Mouse (Mus musculus) stomach, embryonic 15.5 days (tissue): ENCODE results near the gene 2810408A11Rik. TPM values are rescaled to one million over a fixed set of nuclear protein-coding genes. Genes with fewer than 3 reads are reported as not detected.
A peak's percentile ranks its signal among the peaks of the same experiment; 100 is the strongest.
"Not testable (repeated sequence)": the region's sequence is repeated elsewhere in the genome, so short reads cannot be mapped to it uniquely, and the experiment has no call there.

Source experiments
- ATAC-seq: fragments of 200-750 bp; cut with Nextera tagmentation; 2 replicates; pipeline ENCODE4 v1.8.0; 2017; ENCODE audit warnings: low read depth, moderate number of reproducible peaks, moderate TSS enrichment; ENCODE audit not compliant: insufficient read depth, low FRiP score
- H3K27ac ChIP-seq: fragments of 300-500 bp; sonication (generic); 2 replicates; pipeline ENCODE4 v1.5.1; 2015; ENCODE audit warnings: mild to moderate bottlenecking, inconsistent platforms
- H3K27me3 ChIP-seq: fragments of 300-500 bp; sonication (generic); replicated peaks from 2 replicates; pipeline ENCODE4 v1.6.1; 2015; ENCODE audit warnings: inconsistent platforms
- H3K36me3 ChIP-seq: fragments of 300-500 bp; sonication (generic); 2 replicates; pipeline ENCODE4 v1.6.1; 2015; ENCODE audit warnings: inconsistent platforms
- H3K4me1 ChIP-seq: fragments of 300-500 bp; sonication (generic); 2 replicates; pipeline ENCODE4 v1.6.1; 2015; ENCODE audit warnings: inconsistent platforms
- H3K4me2 ChIP-seq: fragments of 300-500 bp; sonication (generic); 2 replicates; pipeline ENCODE4 v1.6.1; 2015; ENCODE audit warnings: mild to moderate bottlenecking, inconsistent platforms
- H3K4me3 ChIP-seq: fragments of 300-500 bp; sonication (generic); replicated peaks from 2 replicates; pipeline ENCODE4 v1.5.1; 2015; ENCODE audit warnings: inconsistent platforms
- H3K9ac ChIP-seq: fragments of 300-500 bp; sonication (generic); 2 replicates; pipeline ENCODE4 v1.6.1; 2015; ENCODE audit warnings: inconsistent platforms
- H3K9me3 ChIP-seq: fragments of 300-500 bp; sonication (generic); 2 replicates; pipeline ENCODE4 v1.6.1; 2016; ENCODE audit warnings: inconsistent platforms
- WGBS: fragments of 180-500 bp; shearing (Covaris S2); methylation state at CpG from one replicate; pipeline ENCODE4 v1.1.7; 2015; 5-methylcytosine and 5-hydroxymethylcytosine counted together
- polyA plus RNA-seq: library from polyadenylated mRNA; unstranded; fragments of >200 nt; fragmentation: Nextera tagmentation; extraction: Ambion mirVana; gene quantifications from 2 replicates; pipeline ENCODE4 v1.2.1, GENCODE M21; 2015

Gene 2810408A11Rik
- polyA plus RNA-seq, 1 experiment from 2014 or later = 7.5 TPM

DNA sequence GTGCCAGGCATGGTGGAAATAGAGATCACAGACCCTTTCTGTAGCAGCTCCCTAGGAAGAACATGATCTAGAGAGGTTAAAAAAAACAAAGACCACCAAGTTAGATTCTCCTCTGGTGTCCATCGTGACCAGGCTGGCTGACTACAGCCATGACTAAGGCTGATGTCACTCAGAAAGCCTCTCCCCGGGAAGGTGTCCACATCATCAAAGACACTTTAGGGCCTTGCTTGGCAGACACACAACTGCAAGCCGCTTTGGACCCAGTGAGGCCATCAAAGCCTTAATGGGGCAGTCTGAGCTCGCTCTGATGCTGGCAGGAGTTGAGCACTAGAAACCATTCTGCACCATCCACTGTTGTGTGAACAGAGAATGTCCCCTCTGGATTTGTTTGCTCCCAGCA lies 28.3 kb downstream of the 2810408A11Rik start:
- H3K4me3 ChIP-seq = no peak overlapping the region
- no peaks in the 10 kb centered on the region for H3K36me3 ChIP-seq
- H3K9me3 ChIP-seq = no peaks in the 10 kb centered on the region
- no peak overlapping the region for H3K4me2 ChIP-seq
- no peak overlapping the region for H3K27ac ChIP-seq
- ATAC-seq = no peak
- no peak overlapping the region for H3K9ac ChIP-seq
- no peaks in the 10 kb centered on the region for H3K27me3 ChIP-seq
- 78% methylated on average over 4 of the region's 4 CpGs for WGBS
- H3K4me1 ChIP-seq = peaks cover 18% of the 10 kb centered on the region

DNA sequence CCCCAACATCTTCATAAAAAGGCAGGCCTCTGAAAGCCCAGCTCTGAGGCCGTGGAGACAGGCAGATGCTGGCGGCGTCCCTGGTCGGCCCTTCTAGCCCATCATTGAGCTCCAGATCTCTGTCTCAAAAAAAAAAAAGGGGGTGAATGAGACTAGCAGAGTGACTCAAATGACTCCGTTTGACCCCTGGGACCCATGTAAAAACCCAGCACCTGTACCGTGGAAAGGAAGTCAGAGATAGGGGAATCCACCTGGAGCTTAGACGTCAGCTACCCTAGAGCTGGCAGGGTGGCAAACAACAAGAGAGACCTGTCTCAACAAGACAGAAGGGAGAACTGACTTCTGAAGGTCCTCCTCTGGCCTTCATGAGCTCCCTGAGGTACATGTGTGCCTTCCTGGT lies 29.0 kb downstream of the 2810408A11Rik start:
- H3K27me3 ChIP-seq = no peaks in the 10 kb centered on the region
- H3K4me1 ChIP-seq = peaks cover 13% of the 10 kb centered on the region
- 87% methylated on average over 7 of the region's 7 CpGs for WGBS
- H3K4me3 ChIP-seq = no peak overlapping the region
- H3K36me3 ChIP-seq = no peaks in the 10 kb centered on the region
- no peaks in the 10 kb centered on the region for H3K9me3 ChIP-seq
- ATAC-seq = no peak
- H3K4me2 ChIP-seq = no peak overlapping the region
- H3K9ac ChIP-seq = no peak overlapping the region
- no peak overlapping the region for H3K27ac ChIP-seq

DNA sequence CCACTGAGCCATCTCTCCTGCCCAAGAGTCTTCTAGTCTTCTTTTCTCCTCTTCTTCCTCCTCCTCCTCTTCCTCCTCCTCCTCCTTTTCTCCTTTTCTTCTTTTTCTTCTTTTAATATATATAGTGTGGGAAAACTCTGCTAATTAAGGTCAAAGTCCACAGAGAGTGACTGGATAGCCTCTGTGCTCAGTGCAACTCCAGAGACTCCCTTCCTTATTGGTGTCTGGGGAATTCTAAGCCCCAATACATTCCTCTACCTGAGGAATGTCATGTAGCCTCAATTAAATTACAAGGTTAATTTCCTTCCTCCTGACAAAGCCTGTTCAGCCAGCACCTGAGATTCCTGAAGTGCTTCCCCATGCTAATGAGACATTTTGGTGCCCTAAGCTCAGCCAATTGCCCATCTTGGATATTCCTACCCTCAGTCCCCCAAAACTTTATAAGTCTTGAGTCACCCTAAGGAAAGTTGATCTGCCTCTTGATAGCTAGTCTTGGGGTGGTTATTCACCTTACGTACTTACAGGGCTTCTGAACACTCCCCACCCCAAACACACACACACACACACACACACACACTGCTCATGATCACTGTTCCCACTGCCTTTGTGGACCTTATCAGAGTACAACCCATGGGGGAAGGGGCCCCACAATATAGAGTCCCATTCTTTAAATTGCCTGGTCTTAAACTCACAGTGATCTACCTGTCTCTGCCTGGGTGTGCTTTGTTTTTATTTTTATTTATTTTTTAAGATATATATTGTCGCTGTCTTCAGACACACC lies 30.3 kb downstream of the 2810408A11Rik start:
- H3K27me3 ChIP-seq = no peaks in the 10 kb centered on the region
- no peaks in the 10 kb centered on the region for H3K4me1 ChIP-seq
- no peak overlapping the region for H3K4me2 ChIP-seq
- H3K27ac ChIP-seq = no peak overlapping the region
- H3K9ac ChIP-seq = no peak overlapping the region
- 84% methylated on average over 2 of the region's 2 CpGs for WGBS
- no peak overlapping the region for H3K4me3 ChIP-seq
- no peak for ATAC-seq
- H3K36me3 ChIP-seq = no peaks in the 10 kb centered on the region
- no peaks in the 10 kb centered on the region for H3K9me3 ChIP-seq

DNA sequence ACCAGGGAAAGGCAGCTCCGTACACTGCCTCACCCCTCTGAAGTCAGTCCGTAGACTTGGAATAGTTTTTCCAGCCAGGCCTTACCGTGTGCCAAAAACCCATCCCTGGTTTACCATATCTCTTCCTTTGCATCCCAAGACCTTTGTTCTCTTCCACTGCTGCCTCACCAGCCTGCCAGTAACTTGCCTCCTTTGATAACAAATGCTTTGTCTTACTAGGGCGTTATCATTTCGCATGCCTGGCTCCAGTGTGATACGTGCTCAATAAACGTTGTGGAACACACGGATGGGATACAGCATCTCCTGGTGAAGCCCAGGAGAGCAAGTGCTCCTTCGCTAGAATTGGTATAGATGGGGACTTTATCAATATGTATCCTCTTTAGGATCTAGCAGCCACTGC lies 33.5 kb downstream of the 2810408A11Rik start:
- H3K27me3 ChIP-seq = no peaks in the 10 kb centered on the region
- no peaks in the 10 kb centered on the region for H3K36me3 ChIP-seq
- no peaks in the 10 kb centered on the region for H3K9me3 ChIP-seq
- no peak for ATAC-seq
- H3K9ac ChIP-seq = no peak overlapping the region
- no peak overlapping the region for H3K4me3 ChIP-seq
- no peak overlapping the region for H3K27ac ChIP-seq
- no peak overlapping the region for H3K4me2 ChIP-seq
- no peaks in the 10 kb centered on the region for H3K4me1 ChIP-seq
- WGBS = 58% methylated on average over 9 of the region's 9 CpGs

DNA sequence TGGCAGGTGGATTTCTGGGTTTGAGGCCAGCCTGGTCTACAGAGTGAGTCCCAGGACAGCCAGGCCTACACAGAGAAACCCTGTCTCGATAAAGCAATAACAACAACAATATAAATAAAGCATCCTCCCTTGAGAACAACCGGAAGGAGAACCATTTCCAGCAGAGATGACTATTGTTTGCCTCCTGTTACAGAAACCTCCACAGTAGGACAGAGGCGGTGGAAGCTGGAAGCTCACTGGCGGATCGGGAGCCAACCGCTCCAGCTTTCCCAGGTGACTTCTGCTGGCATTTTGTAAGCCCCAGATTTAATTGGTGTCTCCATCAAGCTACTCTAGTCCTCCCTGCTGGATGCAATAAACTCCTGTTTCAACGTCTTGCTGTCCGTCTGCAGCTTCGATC lies 35.2 kb downstream of the 2810408A11Rik start:
- no peaks in the 10 kb centered on the region for H3K9me3 ChIP-seq
- no peak overlapping the region for H3K4me2 ChIP-seq
- H3K4me3 ChIP-seq = no peak overlapping the region
- H3K27ac ChIP-seq = no peak overlapping the region
- H3K4me1 ChIP-seq = no peaks in the 10 kb centered on the region
- WGBS = 81% methylated on average over 9 of the region's 9 CpGs
- no peaks in the 10 kb centered on the region for H3K36me3 ChIP-seq
- no peaks in the 10 kb centered on the region for H3K27me3 ChIP-seq
- H3K9ac ChIP-seq = no peak overlapping the region
- ATAC-seq = no peak

DNA sequence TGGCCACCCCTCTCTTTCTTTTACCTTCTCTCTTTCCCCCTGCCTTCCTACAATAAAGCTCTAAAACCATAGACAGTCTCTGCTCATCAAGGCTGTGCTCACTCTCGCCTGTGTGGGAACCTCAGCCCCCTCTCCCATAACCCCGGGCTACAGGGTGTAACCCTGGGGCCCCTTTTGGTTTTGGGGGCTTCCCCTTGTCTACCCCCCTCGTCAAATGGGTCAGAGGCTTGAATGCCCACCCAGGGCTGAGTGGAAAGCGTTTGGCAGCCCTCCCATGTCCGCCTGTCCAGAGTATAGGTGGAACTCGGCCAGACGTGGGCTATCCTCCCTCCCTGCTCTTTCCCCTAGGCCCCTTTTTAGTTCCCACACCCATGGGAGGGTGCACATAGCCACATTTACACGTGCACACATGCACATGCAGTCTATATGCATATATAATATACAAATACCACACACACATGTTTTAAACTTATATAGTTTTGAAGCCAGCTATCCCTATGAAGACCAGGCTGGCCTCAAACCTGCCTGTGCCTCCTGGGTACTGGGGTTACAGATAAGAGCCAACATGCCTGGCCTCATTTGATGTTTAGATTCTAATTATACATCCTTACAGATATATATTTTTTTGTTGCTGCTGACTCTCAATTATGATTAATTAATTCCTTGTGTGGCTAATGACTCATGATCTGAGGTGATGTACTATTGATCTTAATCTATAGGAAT lies 36.5 kb downstream of the 2810408A11Rik start:
- H3K4me3 ChIP-seq = no peak overlapping the region
- 0 out of 2 replicates have a peak, but pooled peaks cover under 1% of the 10 kb centered on the region for H3K27me3 ChIP-seq
- H3K9ac ChIP-seq = no peak overlapping the region
- H3K4me2 ChIP-seq = no peak overlapping the region
- H3K27ac ChIP-seq = no peak overlapping the region
- 45% methylated on average over 8 of the region's 8 CpGs for WGBS
- no peaks in the 10 kb centered on the region for H3K9me3 ChIP-seq
- H3K36me3 ChIP-seq = no peaks in the 10 kb centered on the region
- no peaks in the 10 kb centered on the region for H3K4me1 ChIP-seq
- no peak for ATAC-seq

DNA sequence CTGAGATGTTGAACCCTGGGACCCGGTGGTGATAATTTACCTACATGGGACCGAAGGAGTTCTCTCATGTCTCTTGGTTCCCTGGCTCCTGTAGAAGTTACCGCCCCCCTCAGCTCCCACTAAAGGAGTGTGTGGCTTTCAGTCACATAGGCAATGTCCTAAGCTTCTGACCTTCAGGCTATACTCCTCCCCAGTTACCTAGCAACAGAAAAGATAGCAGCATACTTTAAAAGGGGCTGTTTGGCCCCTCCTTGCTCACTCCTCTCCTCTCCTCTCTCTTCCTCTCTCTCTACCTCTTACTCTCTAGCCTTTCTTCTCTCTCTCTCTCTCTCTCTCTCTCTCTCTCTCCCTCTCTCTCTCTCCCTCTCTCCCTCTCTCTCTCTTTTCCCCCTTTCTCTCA lies 37.1 kb downstream of the 2810408A11Rik start:
- H3K9ac ChIP-seq, H3K27ac ChIP-seq, H3K4me3 ChIP-seq, ATAC-seq, H3K4me2 ChIP-seq, H3K4me1 ChIP-seq, H3K36me3 ChIP-seq, H3K27me3 ChIP-seq, H3K9me3 ChIP-seq: not testable (repeated sequence)
- WGBS = 73% methylated on average over 3 of the region's 3 CpGs

DNA sequence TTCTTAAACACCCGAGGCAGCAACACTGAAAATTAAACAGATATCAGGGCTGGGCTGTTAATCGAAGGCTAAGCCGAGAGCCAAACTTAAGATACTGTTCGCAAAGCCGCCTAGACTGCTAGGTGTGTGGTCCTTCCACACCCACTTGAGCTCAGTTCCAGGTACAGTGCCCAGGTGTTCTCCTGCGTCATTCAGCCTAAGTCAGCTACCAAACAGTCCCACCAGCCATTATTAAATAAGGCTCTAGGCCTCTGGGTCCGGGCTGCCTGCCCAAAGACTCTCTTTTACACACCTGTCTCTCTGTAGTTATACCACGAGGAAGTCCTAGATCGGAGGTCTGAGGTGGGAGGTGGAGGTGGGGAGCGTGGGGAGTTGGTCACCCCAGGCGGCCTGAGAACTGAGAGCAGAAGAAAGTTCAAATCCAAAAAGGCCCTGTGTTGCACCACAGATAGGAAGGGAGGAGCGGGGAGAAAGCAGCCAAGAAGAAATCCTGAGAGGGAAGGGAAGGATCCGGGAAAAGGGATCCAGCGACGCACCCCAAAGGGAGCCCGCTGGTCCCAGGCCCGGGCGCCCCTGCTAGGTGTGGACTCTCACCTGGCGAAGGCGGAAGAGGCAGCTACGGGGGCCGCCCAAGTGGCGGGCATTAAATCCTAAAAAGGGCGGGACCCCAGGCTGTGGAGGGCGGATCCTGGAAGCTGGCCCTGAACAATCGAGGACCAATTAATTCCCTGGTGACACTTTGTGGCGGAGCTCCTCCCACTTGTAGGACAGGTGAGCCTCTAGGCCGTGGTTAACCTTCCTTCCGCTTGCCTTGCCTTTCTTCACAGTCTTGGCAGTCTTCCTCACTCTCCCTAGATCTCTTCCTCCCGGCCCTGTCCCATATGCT lies 42.4 kb downstream of the 2810408A11Rik start, which contains the start of gene Tnk1:
TSS of gene Tnk1 (minus strand) at position 618 of the 886 bp plus-strand sequence.
- peak; percentile 81 for ATAC-seq
- H3K27ac ChIP-seq = peak within 1 kb of the TSS; percentile 75
- H3K9me3 ChIP-seq = no peaks in the 10 kb centered on the region
- H3K4me2 ChIP-seq = peak within 1 kb of the TSS; percentile 33
- no peaks in the 10 kb centered on the region for H3K36me3 ChIP-seq
- H3K4me3 ChIP-seq = peak within 1 kb of the TSS; percentile 33
- WGBS = 19% methylated on average over 30 of the region's 30 CpGs
- peaks cover 4% of the 10 kb centered on the region; the same call in 1 of the 2 replicates for H3K27me3 ChIP-seq
- 0 out of 2 replicates have a peak within 1 kb of the TSS, but pooled peaks have one; percentile 3 for H3K9ac ChIP-seq
- peaks cover 4% of the 10 kb centered on the region for H3K4me1 ChIP-seq

DNA sequence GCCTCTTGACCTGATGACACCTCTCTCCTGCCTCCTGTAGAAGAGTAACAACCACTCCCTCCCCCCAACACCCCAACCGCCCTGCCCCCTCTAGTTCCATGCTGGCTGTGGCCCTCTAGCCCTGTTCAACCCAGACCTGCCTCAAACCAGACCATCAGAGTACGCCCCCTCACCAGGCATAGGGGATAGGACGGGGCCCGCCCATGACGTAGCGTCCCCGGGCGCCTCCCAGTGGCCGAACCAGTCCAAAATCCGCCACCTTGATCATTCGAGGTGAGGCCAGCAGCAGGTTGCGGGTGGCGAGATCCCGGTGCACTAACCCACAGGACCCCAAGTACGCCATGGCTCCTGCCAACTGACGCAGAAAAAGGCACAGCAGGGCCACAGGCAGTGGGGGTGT lies 45.4 kb downstream of the 2810408A11Rik start:
- no peak overlapping the region for H3K4me3 ChIP-seq
- 30% methylated on average over 16 of the region's 16 CpGs for WGBS
- ATAC-seq = no peak
- no peak overlapping the region for H3K9ac ChIP-seq
- no peak overlapping the region for H3K27ac ChIP-seq
- H3K4me2 ChIP-seq = peak overlapping the region; percentile 3; the same call in 1 of the 2 replicates
- H3K27me3 ChIP-seq = peaks cover 4% of the 10 kb centered on the region; the same call in 1 of the 2 replicates
- H3K36me3 ChIP-seq = peaks cover 21% of the 10 kb centered on the region
- H3K4me1 ChIP-seq = peaks cover 7% of the 10 kb centered on the region
- H3K9me3 ChIP-seq = no peaks in the 10 kb centered on the region

DNA sequence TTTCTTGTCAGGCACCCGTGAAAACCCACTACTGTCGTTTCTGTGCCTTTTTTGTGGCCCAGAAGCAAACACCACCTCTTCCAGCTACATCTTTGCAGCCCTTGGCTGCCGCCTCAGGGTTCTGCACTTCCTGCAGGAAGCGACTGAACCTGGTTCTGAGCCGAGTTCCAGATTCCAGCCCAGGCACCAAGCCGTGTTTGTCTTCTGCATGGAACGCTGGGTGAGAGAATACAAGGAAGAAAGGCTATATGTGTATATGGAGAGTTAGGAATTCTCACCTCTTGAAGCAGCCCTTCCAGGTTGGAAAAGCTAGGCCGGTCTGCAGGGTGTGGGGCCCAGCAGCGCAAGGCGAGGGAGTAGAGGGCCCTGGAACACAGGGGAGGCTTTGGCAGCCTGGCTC lies 46.1 kb downstream of the 2810408A11Rik start:
- Histone ChIP-seq H3K4me1 (peaks cover 7% of the 10 kb centered on the region), H3K27me3 (peaks cover 4% of the 10 kb centered on the region; the same call in 1 of the 2 replicates), H3K9ac (no peak overlapping the region), H3K27ac (no peak overlapping the region), H3K36me3 (peaks cover 27% of the 10 kb centered on the region), H3K4me3 (no peak overlapping the region), H3K9me3 (no peaks in the 10 kb centered on the region), H3K4me2 (no peak overlapping the region)
- ATAC-seq = no peak
- WGBS = 83% methylated on average over 10 of the region's 10 CpGs

DNA sequence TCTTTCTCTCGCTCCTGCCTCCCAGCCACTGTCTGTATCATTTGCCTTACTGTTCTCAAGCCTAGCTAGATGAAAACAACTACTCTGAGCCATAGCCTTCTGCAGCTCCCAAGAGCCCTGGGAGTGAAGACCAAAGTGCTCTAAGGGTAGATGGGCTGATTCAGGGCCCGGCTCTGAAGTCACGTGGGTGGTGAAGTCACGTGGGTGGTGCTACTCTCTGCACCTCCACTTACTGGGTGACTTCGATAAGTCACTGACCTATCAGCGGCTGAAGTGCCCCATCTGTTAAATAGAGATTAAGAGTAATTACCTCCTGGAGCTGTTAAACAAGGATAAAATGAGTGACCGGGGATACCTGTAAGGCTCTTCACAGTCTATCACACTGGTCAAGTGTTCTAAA lies 46.8 kb downstream of the 2810408A11Rik start:
- Histone ChIP-seq H3K27ac (no peak overlapping the region), H3K4me2 (0 out of 2 replicates have a peak overlapping the region, but pooled peaks have one; percentile 4), H3K9me3 (no peaks in the 10 kb centered on the region), H3K4me1 (peaks cover 9% of the 10 kb centered on the region), H3K9ac (no peak overlapping the region), H3K27me3 (peaks cover under 1% of the 10 kb centered on the region; the same call in 1 of the 2 replicates), H3K36me3 (peaks cover 32% of the 10 kb centered on the region), H3K4me3 (no peak overlapping the region)
- peak; percentile 82 for ATAC-seq
- 49% methylated on average over 7 of the region's 7 CpGs for WGBS
